Mouse (Mus musculus) heart, postnatal 0 days (tissue): ENCODE measurements around the gene Psmb1.

Experiments
- CTCF ChIP-seq: IDR thresholded peaks from 2 replicates; pipeline ENCODE4 v1.5.1; 2016; ENCODE audit warnings: antibody characterized with exemption, control low read depth, low read depth
- EP300 ChIP-seq: IDR thresholded peaks from 2 replicates; pipeline ENCODE4 v1.6.1; 2016; ENCODE audit warnings: antibody characterized with exemption, low read depth

- TF ChIP-seq EP300: no peak
- no peak for TF ChIP-seq CTCF
These were observed 818 bp downstream of the Psmb1 start for GRCm38 (mm10) chr17:15498753-15499113.
